8 mouse cellular contexts compared by ENCODE assay signal in the genomic region with DNA sequence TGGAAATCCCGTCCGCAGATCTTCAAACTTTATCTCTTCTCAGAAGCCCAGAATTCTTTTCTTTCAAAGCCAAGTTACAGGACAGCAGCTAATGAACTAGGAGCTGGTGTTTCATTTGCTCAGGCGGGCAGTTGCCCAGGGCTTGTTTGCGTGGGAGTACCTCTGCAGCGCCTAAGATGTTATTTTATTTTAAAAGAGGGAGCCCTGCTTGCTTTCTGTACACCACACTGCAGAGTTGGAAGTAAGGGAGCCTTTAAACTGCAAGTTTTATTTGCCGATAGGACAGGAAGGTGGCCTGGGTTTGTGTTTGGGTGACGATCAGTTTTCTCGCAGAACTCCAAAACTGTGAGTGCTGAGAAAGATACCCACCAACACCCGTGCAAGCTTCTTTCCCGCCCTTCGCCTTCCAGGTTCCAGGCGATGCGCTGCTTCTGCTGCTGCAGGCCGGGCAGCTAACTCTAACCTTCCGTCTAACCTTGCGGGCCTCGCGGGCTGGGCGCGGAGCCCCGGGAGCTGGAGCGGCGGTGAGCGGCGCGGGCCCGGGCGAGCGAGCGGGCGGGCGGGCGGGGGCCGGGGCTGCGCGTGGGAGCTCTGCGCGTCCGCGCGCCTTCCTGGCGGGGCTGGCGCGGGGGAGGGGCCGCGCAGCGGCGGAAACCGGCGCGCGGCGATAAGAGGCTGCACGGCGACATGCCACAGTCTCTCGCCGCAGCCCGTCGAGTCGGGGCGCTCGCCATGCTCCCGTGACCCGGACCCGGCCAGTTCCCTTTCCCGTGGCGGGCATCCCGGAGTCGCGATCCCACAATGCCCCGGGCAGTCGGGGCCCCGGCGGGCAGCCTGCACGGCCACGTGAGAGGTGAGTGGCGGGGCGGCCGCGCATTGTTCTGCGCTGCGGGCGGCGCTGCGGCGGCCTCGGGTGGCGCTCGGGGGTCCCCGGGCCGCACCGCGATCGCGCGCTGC. TPM values are rescaled to one million over a fixed set of nuclear protein-coding genes. Genes with fewer than 3 reads are reported as not detected.
DNase-seq lines count a peak whose midpoint lies in the region; ATAC-seq and TF ChIP-seq lines count a peak whose summit lies in the region.

No protein-coding gene starts in this region.

- no peaks in the 10 kb centered on the region for H3K36me3 ChIP-seq in embryonic facial prominence, embryonic 15.5 days
- no peaks in the 10 kb centered on the region for H3K36me3 ChIP-seq in midbrain, postnatal 0 days (ENCODE audit: insufficient read depth, low read length)

- peak; percentile 76 to 83 for DNase-seq in B cell, adult 2 months
- DNase-seq in heart, adult 9 months (ENCODE audit: low spot score in 2 of 2) = peak; percentile 90 to 94
- peak; percentile 84 for DNase-seq in kidney, adult 9 months
- peak; percentile 88 for DNase-seq in liver
- DNase-seq in midbrain, postnatal 0 days (ENCODE audit: low spot score) = peak; percentile 73
- peak; percentile 85 to 86 for DNase-seq in spleen, postnatal 10 days (ENCODE audit: low spot score in 2 of 2)

- H3K27ac ChIP-seq in bone marrow, adult 2 months (ENCODE audit: control insufficient read depth, insufficient read depth, low read depth, low read length, poor library complexity) = peak overlapping the region; percentile 97
- peak overlapping the region; percentile 99 for H3K27ac ChIP-seq in embryonic facial prominence, embryonic 15.5 days (replicated peaks)
- H3K27ac ChIP-seq in midbrain, postnatal 0 days (ENCODE audit: low read depth, low read length) = peak overlapping the region; percentile 87

- H3K4me3 ChIP-seq in bone marrow, adult 2 months (replicated peaks; ENCODE audit: control insufficient read depth, low read depth, low read length) = peak overlapping the region; percentile 84
- H3K4me3 ChIP-seq in embryonic facial prominence, embryonic 15.5 days (replicated peaks) = peak overlapping the region; percentile 87
- peak overlapping the region; percentile 97 for H3K4me3 ChIP-seq in midbrain, postnatal 0 days (ENCODE audit: low read depth, low read length)

- peak overlapping the region; percentile 61 for H3K4me2 ChIP-seq in embryonic facial prominence, embryonic 15.5 days (replicated peaks)
- H3K4me2 ChIP-seq in midbrain, postnatal 0 days (ENCODE audit: low read depth, low read length, poor library complexity, severe bottlenecking) = peak overlapping the region; percentile 83

- no peak for TF ChIP-seq CTCF in bone marrow, adult 2 months (IDR thresholded peaks at IDR 0.05; ENCODE audit: control insufficient read depth, insufficient read depth, low read length)
- no peak for TF ChIP-seq CTCF in midbrain, postnatal 0 days (IDR thresholded peaks at IDR 0.05)

- TF ChIP-seq POLR2A in bone marrow, adult 2 months (IDR thresholded peaks at IDR 0.05; ENCODE audit: borderline replicate concordance, control insufficient read depth, low read depth, low read length) = peak; percentile 91; the same call in 1 of the 2 replicates

- no peaks in the 10 kb centered on the region for H3K27me3 ChIP-seq in embryonic facial prominence, embryonic 15.5 days
- no peaks in the 10 kb centered on the region for H3K27me3 ChIP-seq in midbrain, postnatal 0 days (ENCODE audit: insufficient read depth, low read length)

- peaks cover 5% of the 10 kb centered on the region for H3K4me1 ChIP-seq in bone marrow, adult 2 months (ENCODE audit: control insufficient read depth, insufficient read depth, low read length)
- H3K4me1 ChIP-seq in embryonic facial prominence, embryonic 15.5 days = peaks cover 41% of the 10 kb centered on the region
- peaks cover 4% of the 10 kb centered on the region; the same call in 1 of the 2 replicates for H3K4me1 ChIP-seq in midbrain, postnatal 0 days (ENCODE audit: insufficient read depth, low read length)

- no peaks in the 10 kb centered on the region for H3K9me3 ChIP-seq in embryonic facial prominence, embryonic 15.5 days (replicated peaks)
- no peaks in the 10 kb centered on the region for H3K9me3 ChIP-seq in midbrain, postnatal 0 days (ENCODE audit: low read length)

- under 1% methylated on average over 85 of the region's 96 CpGs for WGBS in bone marrow, adult 2 months
- under 1% methylated on average over 87 of the region's 96 CpGs for WGBS in embryonic facial prominence, embryonic 15.5 days
- WGBS in midbrain, postnatal 0 days = under 1% methylated on average over 52 of the region's 96 CpGs

- peak; percentile 89 for ATAC-seq in embryonic facial prominence, embryonic 15.5 days (ENCODE audit: insufficient number of reproducible peaks, low FRiP score, low TSS enrichment, low read depth)
- peak; percentile 92 for ATAC-seq in midbrain, postnatal 0 days (ENCODE audit: low FRiP score)

- H3K9ac ChIP-seq in embryonic facial prominence, embryonic 15.5 days = peak overlapping the region; percentile 96
- peak overlapping the region; percentile 92 for H3K9ac ChIP-seq in midbrain, postnatal 0 days (replicated peaks; ENCODE audit: low read length, poor library complexity, severe bottlenecking)

RNA-seq across cellular contexts. Expression of a gene that starts 28.2 kb away (rescaled TPM):
- polyA plus RNA-seq in bone marrow, adult 2 months (2011; ENCODE audit: insufficient read depth, insufficient read length, low replicate concordance, missing spikeins) = 76.6 and 131 TPM in 2 replicates
- polyA plus RNA-seq in embryonic facial prominence, embryonic 15.5 days (2015; fragmentation: Nextera tagmentation; extraction: Ambion mirVana) = 97.0 and 103 TPM in 2 replicates
- 85.9 and 86.0 TPM in 2 replicates for total RNA-seq in midbrain, postnatal 0 days (2014; rRNA removed)
- 46.8 and 55.9 TPM in 2 replicates for polyA plus RNA-seq in midbrain, postnatal 0 days (2015; fragmentation: Nextera tagmentation; extraction: Ambion mirVana)

Comparison
In these comparisons a context has a peak if more than half of its experiments do, and no peak if none do; other contexts are left out.
1. Peak in every context shown above with its lines: DNase-seq, ATAC-seq, H3K4me3 ChIP-seq and H3K27ac ChIP-seq.